Mouse (Mus musculus) spleen, adult 2 months (tissue): Measurements from ENCODE around the gene Xpr1.

Experiments used
- CTCF ChIP-seq: fragments of 200-500 bp; IDR thresholded peaks from 2 replicates; pipeline ENCODE4 v1.5.1; 2011; ENCODE audit warnings: mild to moderate bottlenecking, inconsistent platforms; ENCODE audit not compliant: insufficient read depth, insufficient read length, insufficient replicate concordance; ENCODE audit errors: extremely low read depth
- POLR2A ChIP-seq: fragments of 200-500 bp; IDR thresholded peaks from 2 replicates; pipeline ENCODE4 v1.6.1; 2011; ENCODE audit warnings: low read depth, low read length, inconsistent platforms

DNA sequence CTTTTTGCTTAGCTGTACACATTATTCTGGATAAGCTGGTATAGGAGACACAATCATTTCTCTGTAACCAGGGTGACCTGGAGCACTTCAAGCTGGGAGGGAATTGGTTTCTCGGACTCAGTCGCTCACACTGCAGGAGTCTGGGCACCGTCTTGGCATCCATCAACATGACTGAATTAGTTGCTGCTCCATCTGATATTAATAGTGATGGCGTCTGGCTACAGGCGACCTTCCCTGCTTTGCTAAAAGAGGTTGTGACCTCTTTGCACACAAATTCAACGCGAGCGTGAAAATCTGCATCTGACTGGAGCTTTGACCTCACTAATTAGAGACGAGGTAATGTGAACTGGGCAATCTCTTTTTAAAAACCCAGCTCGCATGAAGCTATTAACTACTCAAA, 46.2 kb upstream of the Xpr1 start:
- no peak for TF ChIP-seq CTCF
- TF ChIP-seq POLR2A: no peak
